Mouse (Mus musculus) urinary bladder, postnatal 14 days (tissue): ENCODE data around the gene Fam114a1.
A peak's percentile ranks its signal among the peaks of the same experiment; 100 is the strongest.

ENCODE experiments used
- DNase-seq: peaks from one replicate; pipeline ENCODE4 v3.0.0; 2021; ENCODE audit warnings: low spot score

Fam114a1 gene

GRCm38 (mm10) chr5:64969861-64970771, at the start of gene Fam114a1:
Fam114a1 (plus strand) TSS chr5:64970071.
- DNase-seq = peak; percentile 83

- no peak for DNase-seq
Measured at GRCm38 (mm10) chr5:64922891-64923381, 46.9 kb upstream of the Fam114a1 start.

GRCm38 (mm10) chr5:64932215-64932614, 37.7 kb upstream of the Fam114a1 start:
- no peak for DNase-seq

- no peak for DNase-seq
Measured at GRCm38 (mm10) chr5:64932775-64933174, 37.1 kb upstream of the Fam114a1 start.

GRCm38 (mm10) chr5:64951486-64951885, 18.4 kb upstream of the Fam114a1 start:
- DNase-seq = no peak

- no peak for DNase-seq
Measured at GRCm38 (mm10) chr5:64954931-64955330, 14.9 kb upstream of the Fam114a1 start.

- no peak for DNase-seq
Measured at GRCm38 (mm10) chr5:64958991-64959842, 10.7 kb upstream of the Fam114a1 start.

GRCm38 (mm10) chr5:64959843-64960230, 10.0 kb upstream of the Fam114a1 start, which contains the start of gene Tlr6:
Tlr6 (minus strand) TSS chr5:64960097.
- peak; percentile 70 for DNase-seq

GRCm38 (mm10) chr5:64960857-64961391, 8.9 kb upstream of the Fam114a1 start:
- DNase-seq = no peak

GRCm38 (mm10) chr5:64963271-64963670, 6.6 kb upstream of the Fam114a1 start:
- DNase-seq = no peak

- no peak for DNase-seq
Measured at GRCm38 (mm10) chr5:64963735-64964134, 6.1 kb upstream of the Fam114a1 start.

GRCm38 (mm10) chr5:64968961-64969860, 660 bp upstream of the Fam114a1 start:
- DNase-seq = peak; percentile 22

GRCm38 (mm10) chr5:64975121-64975520, 5.2 kb downstream of the Fam114a1 start:
- DNase-seq = no peak

GRCm38 (mm10) chr5:64977128-64977527, 7.3 kb downstream of the Fam114a1 start:
- DNase-seq = no peak

GRCm38 (mm10) chr5:64985971-64986370, 16.1 kb downstream of the Fam114a1 start:
- DNase-seq = no peak

GRCm38 (mm10) chr5:64989940-64990339, 20.1 kb downstream of the Fam114a1 start:
- no peak for DNase-seq

- peak; percentile 14 for DNase-seq
Measured at GRCm38 (mm10) chr5:64992540-64992939, 22.7 kb downstream of the Fam114a1 start.

GRCm38 (mm10) chr5:64995408-64995807, 25.5 kb downstream of the Fam114a1 start:
- DNase-seq = no peak

GRCm38 (mm10) chr5:65002940-65003824, 33.3 kb downstream of the Fam114a1 start:
- DNase-seq = no peak

- DNase-seq = no peak
Measured at GRCm38 (mm10) chr5:65003946-65004535, 34.2 kb downstream of the Fam114a1 start.
